Mouse (Mus musculus): Measurements from ENCODE around the gene B3gat3. TPM values are rescaled to one million over a fixed set of nuclear protein-coding genes. Genes with fewer than 3 reads are reported as not detected.

B3gat3 gene
- polyA plus RNA-seq, 1 experiment from 2014 or later: 37.2 TPM

GRCm38 (mm10) chr19:8930771-8931170 lies 10.6 kb downstream of the B3gat3 start:
- peaks cover 15% of the 10 kb centered on the region for H3K4me1 ChIP-seq (ENCODE audit: control insufficient read depth, insufficient read depth, low read length)
- H3K4me2 ChIP-seq (ENCODE audit: low read depth, low read length): peak overlapping the region; percentile 74
- peak overlapping the region; percentile 44 for H3K27ac ChIP-seq (ENCODE audit: low read length)
- no peaks in the 10 kb centered on the region for H3K9me3 ChIP-seq (replicated peaks; ENCODE audit: control insufficient read depth, low read length)
- peaks cover 9% of the 10 kb centered on the region for H3K36me3 ChIP-seq (ENCODE audit: control insufficient read depth, insufficient read depth, low read length)
- no peaks in the 10 kb centered on the region for H3K27me3 ChIP-seq (ENCODE audit: control insufficient read depth, insufficient read depth, low read length)
- H3K9ac ChIP-seq (ENCODE audit: low read length): peak overlapping the region; percentile 84
- WGBS: 89% methylated on average over 7 of the region's 7 CpGs
- H3K4me3 ChIP-seq (replicated peaks; ENCODE audit: low read length): peak overlapping the region; percentile 77
- no peak for ATAC-seq (ENCODE audit: insufficient read depth, low FRiP score)

- Histone ChIP-seq H3K27me3 (ENCODE audit: control insufficient read depth, insufficient read depth, low read length) (no peaks in the 10 kb centered on the region), H3K9me3 (replicated peaks; ENCODE audit: control insufficient read depth, low read length) (no peaks in the 10 kb centered on the region), H3K9ac (ENCODE audit: low read length) (no peak overlapping the region), H3K4me3 (replicated peaks; ENCODE audit: low read length) (no peak overlapping the region), H3K4me2 (ENCODE audit: low read depth, low read length) (no peak overlapping the region), H3K27ac (ENCODE audit: low read length) (no peak overlapping the region), H3K36me3 (ENCODE audit: control insufficient read depth, insufficient read depth, low read length) (peaks cover 9% of the 10 kb centered on the region), H3K4me1 (ENCODE audit: control insufficient read depth, insufficient read depth, low read length) (peaks cover 8% of the 10 kb centered on the region)
- WGBS: 84% methylated on average over 2 of the region's 2 CpGs
- no peak for ATAC-seq (ENCODE audit: insufficient read depth, low FRiP score)
These were observed 16.6 kb downstream of the B3gat3 start for GRCm38 (mm10) chr19:8936736-8937135.

GRCm38 (mm10) chr19:8940526-8941133 lies 20.5 kb downstream of the B3gat3 start:
- Histone ChIP-seq H3K9me3 (replicated peaks; ENCODE audit: control insufficient read depth, low read length) (no peaks in the 10 kb centered on the region), H3K9ac (ENCODE audit: low read length) (peak overlapping the region; percentile 62), H3K4me2 (ENCODE audit: low read depth, low read length) (peak overlapping the region; percentile 70; the same call in 1 of the 2 replicates), H3K4me3 (replicated peaks; ENCODE audit: low read length) (peak overlapping the region; percentile 99; the same call in 1 of the 2 replicates), H3K36me3 (ENCODE audit: control insufficient read depth, insufficient read depth, low read length) (peaks cover under 1% of the 10 kb centered on the region; the same call in 1 of the 2 replicates), H3K4me1 (ENCODE audit: control insufficient read depth, insufficient read depth, low read length) (peaks cover 24% of the 10 kb centered on the region), H3K27me3 (ENCODE audit: control insufficient read depth, insufficient read depth, low read length) (no peaks in the 10 kb centered on the region), H3K27ac (ENCODE audit: low read length) (peak overlapping the region; percentile 76; the same call in 1 of the 2 replicates)
- no peak for ATAC-seq (ENCODE audit: insufficient read depth, low FRiP score)
- WGBS: 80% methylated on average over 15 of the region's 15 CpGs

GRCm38 (mm10) chr19:8941136-8941514 lies 21.0 kb downstream of the B3gat3 start:
- 0 out of 2 replicates have a peak, but pooled peaks have one; percentile 1 for ATAC-seq (ENCODE audit: insufficient read depth, low FRiP score)

GRCm38 (mm10) chr19:8941515-8942217 lies 21.5 kb downstream of the B3gat3 start, which contains the start of gene Mta2:
TSS of gene Mta2 (plus strand) at chr19:8941875.
- Histone ChIP-seq H3K9ac (ENCODE audit: low read length) (peak within 1 kb of the TSS; percentile 100), H3K9me3 (replicated peaks; ENCODE audit: control insufficient read depth, low read length) (no peaks in the 10 kb centered on the region), H3K27me3 (ENCODE audit: control insufficient read depth, insufficient read depth, low read length) (no peaks in the 10 kb centered on the region), H3K4me1 (ENCODE audit: control insufficient read depth, insufficient read depth, low read length) (peaks cover 24% of the 10 kb centered on the region), H3K4me3 (replicated peaks; ENCODE audit: low read length) (peak within 1 kb of the TSS; percentile 99), H3K27ac (ENCODE audit: low read length) (peak within 1 kb of the TSS; percentile 99), H3K4me2 (ENCODE audit: low read depth, low read length) (peak within 1 kb of the TSS; percentile 70), H3K36me3 (ENCODE audit: control insufficient read depth, insufficient read depth, low read length) (peaks cover 10% of the 10 kb centered on the region)
- WGBS: under 1% methylated on average over 64 of the region's 64 CpGs
- ATAC-seq (ENCODE audit: insufficient read depth, low FRiP score): peak; percentile 95

More at GRCm38 (mm10) chr19:8941136-8941514, 21.0 kb downstream of the B3gat3 start:
- 37% methylated on average over 10 of the region's 10 CpGs for WGBS
- Histone ChIP-seq H3K27ac (ENCODE audit: low read length) (peak overlapping the region; percentile 76), H3K9me3 (replicated peaks; ENCODE audit: control insufficient read depth, low read length) (no peaks in the 10 kb centered on the region), H3K4me1 (ENCODE audit: control insufficient read depth, insufficient read depth, low read length) (peaks cover 24% of the 10 kb centered on the region), H3K36me3 (ENCODE audit: control insufficient read depth, insufficient read depth, low read length) (peaks cover 6% of the 10 kb centered on the region), H3K4me3 (replicated peaks; ENCODE audit: low read length) (peak overlapping the region; percentile 99), H3K4me2 (ENCODE audit: low read depth, low read length) (peak overlapping the region; percentile 70), H3K27me3 (ENCODE audit: control insufficient read depth, insufficient read depth, low read length) (no peaks in the 10 kb centered on the region), H3K9ac (ENCODE audit: low read length) (peak overlapping the region; percentile 62)

- under 1% methylated on average over 46 of the region's 46 CpGs for WGBS
- Histone ChIP-seq H3K36me3 (ENCODE audit: control insufficient read depth, insufficient read depth, low read length) (peaks cover 17% of the 10 kb centered on the region), H3K4me3 (replicated peaks; ENCODE audit: low read length) (peak overlapping the region; percentile 99), H3K27me3 (ENCODE audit: control insufficient read depth, insufficient read depth, low read length) (no peaks in the 10 kb centered on the region), H3K9ac (ENCODE audit: low read length) (peak overlapping the region; percentile 100), H3K4me1 (ENCODE audit: control insufficient read depth, insufficient read depth, low read length) (peaks cover 24% of the 10 kb centered on the region), H3K9me3 (replicated peaks; ENCODE audit: control insufficient read depth, low read length) (no peaks in the 10 kb centered on the region), H3K27ac (ENCODE audit: low read length) (peak overlapping the region; percentile 99), H3K4me2 (ENCODE audit: low read depth, low read length) (peak overlapping the region; percentile 68)
- ATAC-seq (ENCODE audit: insufficient read depth, low FRiP score): peak; percentile 51; the same call in 1 of the 2 replicates
These were observed 22.2 kb downstream of the B3gat3 start for GRCm38 (mm10) chr19:8942276-8942964.

- peak overlapping the region; percentile 68 for H3K4me2 ChIP-seq (ENCODE audit: low read depth, low read length)
- 52% methylated on average over 2 of the region's 2 CpGs for WGBS
- peak overlapping the region; percentile 100 for H3K9ac ChIP-seq (ENCODE audit: low read length)
- no peaks in the 10 kb centered on the region for H3K27me3 ChIP-seq (ENCODE audit: control insufficient read depth, insufficient read depth, low read length)
- peak overlapping the region; percentile 99 for H3K4me3 ChIP-seq (replicated peaks; ENCODE audit: low read length)
- ATAC-seq (ENCODE audit: insufficient read depth, low FRiP score): no peak
- peaks cover 23% of the 10 kb centered on the region for H3K36me3 ChIP-seq (ENCODE audit: control insufficient read depth, insufficient read depth, low read length)
- peak overlapping the region; percentile 99; the same call in 1 of the 2 replicates for H3K27ac ChIP-seq (ENCODE audit: low read length)
- H3K9me3 ChIP-seq (replicated peaks; ENCODE audit: control insufficient read depth, low read length): no peaks in the 10 kb centered on the region
- H3K4me1 ChIP-seq (ENCODE audit: control insufficient read depth, insufficient read depth, low read length): peaks cover 24% of the 10 kb centered on the region
These were observed 22.9 kb downstream of the B3gat3 start for GRCm38 (mm10) chr19:8943047-8943446.

GRCm38 (mm10) chr19:8944062-8944461 lies 23.9 kb downstream of the B3gat3 start:
- Histone ChIP-seq H3K27ac (ENCODE audit: low read length) (peak overlapping the region; percentile 82), H3K36me3 (ENCODE audit: control insufficient read depth, insufficient read depth, low read length) (peaks cover 32% of the 10 kb centered on the region), H3K9ac (ENCODE audit: low read length) (peak overlapping the region; percentile 49), H3K4me1 (ENCODE audit: control insufficient read depth, insufficient read depth, low read length) (peaks cover 24% of the 10 kb centered on the region), H3K4me2 (ENCODE audit: low read depth, low read length) (peak overlapping the region; percentile 68), H3K4me3 (replicated peaks; ENCODE audit: low read length) (peak overlapping the region; percentile 99), H3K9me3 (replicated peaks; ENCODE audit: control insufficient read depth, low read length) (no peaks in the 10 kb centered on the region), H3K27me3 (ENCODE audit: control insufficient read depth, insufficient read depth, low read length) (no peaks in the 10 kb centered on the region)
- ATAC-seq (ENCODE audit: insufficient read depth, low FRiP score): no peak
- 24% methylated on average over 5 of the region's 5 CpGs for WGBS
